Mouse (Mus musculus) MEL (cell line): Measurements from ENCODE around the gene Idh3b. TPM values are rescaled to one million over a fixed set of nuclear protein-coding genes. Genes with fewer than 3 reads are reported as not detected.

ENCODE experiments used
- DNase-seq: peaks from one replicate; pipeline ENCODE4 v3.0.0; 2011; ENCODE audit warnings: low read depth, low spot score
- H3K27ac ChIP-seq: 2 replicates; pipeline ENCODE4 v1.5.1; 2012; ENCODE audit warnings: low read depth, mild to moderate bottlenecking, control low read depth, low read length, moderate library complexity; ENCODE audit not compliant: control insufficient read depth
- H3K27me3 ChIP-seq, 2 experiments: fragments of 150-350 bp in 1 of 2; sonication (generic) in 1 of 2; 2 replicates each; pipeline ENCODE4 v1.6.1; 2012; ENCODE audit warnings: low read length in 2 of 2, mild to moderate bottlenecking in 2 of 2, improper control_type of control experiment in 1 of 2, moderate library complexity in 1 of 2; ENCODE audit not compliant: insufficient read depth in 2 of 2, control insufficient read depth in 1 of 2
- H3K36me3 ChIP-seq, 2 experiments: 2 replicates each; pipeline ENCODE4 v1.6.1; 2012 to 2014; ENCODE audit warnings: low read length in 2 of 2, improper control_type of control experiment in 1 of 2, inconsistent platforms in 1 of 2, mild to moderate bottlenecking in 1 of 2; ENCODE audit not compliant: insufficient read depth in 2 of 2, control insufficient read depth in 1 of 2
- H3K4me1 ChIP-seq, 2 experiments: fragments of 150-350 bp in 1 of 2; sonication (generic) in 1 of 2; 2 replicates each; pipeline ENCODE4 v1.6.1; 2012; ENCODE audit warnings: low read length in 2 of 2, improper control_type of control experiment in 1 of 2, mild to moderate bottlenecking in 1 of 2; ENCODE audit not compliant: insufficient read depth in 2 of 2, control insufficient read depth in 1 of 2
- H3K4me3 ChIP-seq, 2 experiments: fragments of 150-350 bp in 1 of 2; sonication (generic) in 1 of 2; 2 replicates each; pipeline ENCODE4 v1.5.1; 2012; ENCODE audit warnings: low read depth in 2 of 2, low read length in 2 of 2, mild to moderate bottlenecking in 2 of 2, moderate library complexity in 2 of 2, control low read depth in 1 of 2, improper control_type of control experiment in 1 of 2; ENCODE audit not compliant: control insufficient read depth in 1 of 2, insufficient read depth in 1 of 2
- H3K79me2 ChIP-seq: 2 replicates; pipeline ENCODE4 v1.6.1; 2012; ENCODE audit warnings: mild to moderate bottlenecking, low read length, moderate library complexity; ENCODE audit not compliant: control insufficient read depth, poor library complexity, insufficient read depth
- H3K9ac ChIP-seq: 2 replicates; pipeline ENCODE4 v1.6.1; 2012; ENCODE audit warnings: low read depth, mild to moderate bottlenecking, control low read depth, low read length, moderate library complexity; ENCODE audit not compliant: control insufficient read depth, poor library complexity, severe bottlenecking
- H3K9me3 ChIP-seq: fragments of 150-350 bp; sonication (generic); replicated peaks from 2 replicates; pipeline ENCODE4 v1.6.1; 2012; ENCODE audit warnings: mild to moderate bottlenecking, low read length, improper control_type of control experiment, moderate library complexity; ENCODE audit not compliant: insufficient read depth
- CHD1 ChIP-seq: IDR thresholded peaks from 2 replicates; pipeline ENCODE4 v1.6.1; 2012; ENCODE audit warnings: low read depth, mild to moderate bottlenecking, inconsistent platforms, low read length, improper control_type of control experiment
- CHD2 ChIP-seq: IDR thresholded peaks from 2 replicates; pipeline ENCODE4 v1.6.1; 2011; ENCODE audit warnings: low read length, improper control_type of control experiment
- ELF1 ChIP-seq: IDR thresholded peaks from 2 replicates; pipeline ENCODE4 v1.6.1; 2014; ENCODE audit warnings: low read depth, mild to moderate bottlenecking, inconsistent platforms, low read length, improper control_type of control experiment, moderate library complexity
- EP300 ChIP-seq, 2 experiments: IDR thresholded peaks; 2 replicates each; pipeline ENCODE4 v1.6.1; 2011; ENCODE audit warnings: improper control_type of control experiment in 2 of 2, low read length in 2 of 2, low read depth in 1 of 2, mild to moderate bottlenecking in 1 of 2
- ETS1 ChIP-seq: IDR thresholded peaks from 2 replicates; pipeline ENCODE4 v1.6.1; 2012; ENCODE audit warnings: low read depth, mild to moderate bottlenecking, inconsistent platforms, low read length, improper control_type of control experiment, moderate library complexity
- GATA1 ChIP-seq: IDR thresholded peaks from 2 replicates; pipeline ENCODE4 v1.6.1; 2011; ENCODE audit warnings: low read depth, low read length, improper control_type of control experiment
- HCFC1 ChIP-seq: IDR thresholded peaks from 2 replicates; pipeline ENCODE4 v1.6.1; 2012; ENCODE audit warnings: low read depth, mild to moderate bottlenecking, inconsistent platforms, low read length, improper control_type of control experiment, moderate library complexity
- JUND ChIP-seq: IDR thresholded peaks from 2 replicates; pipeline ENCODE4 v1.6.1; 2011; ENCODE audit warnings: low read depth, mild to moderate bottlenecking, improper control_type of control experiment, low read length
- MAFK ChIP-seq: IDR thresholded peaks from 2 replicates; pipeline ENCODE4 v1.6.1; 2011; ENCODE audit warnings: low read depth, mild to moderate bottlenecking, low read length, improper control_type of control experiment, borderline replicate concordance
- MAX ChIP-seq: IDR thresholded peaks from 2 replicates; pipeline ENCODE4 v1.6.1; 2011; ENCODE audit warnings: low read length, improper control_type of control experiment
- MAZ ChIP-seq: IDR thresholded peaks from 2 replicates; pipeline ENCODE4 v1.6.1; 2012; ENCODE audit warnings: low read depth, mild to moderate bottlenecking, inconsistent platforms, low read length, improper control_type of control experiment
- MEF2A ChIP-seq: IDR thresholded peaks from 2 replicates; pipeline ENCODE4 v1.6.1; 2014; ENCODE audit warnings: low read depth, mild to moderate bottlenecking, inconsistent platforms, low read length, improper control_type of control experiment; ENCODE audit not compliant: poor library complexity, insufficient replicate concordance, severe bottlenecking; ENCODE audit errors: extremely low read depth
- MXI1 ChIP-seq: IDR thresholded peaks from 2 replicates; pipeline ENCODE4 v1.6.1; 2011; ENCODE audit warnings: mild to moderate bottlenecking, low read depth, low read length, improper control_type of control experiment
- MYB ChIP-seq: IDR thresholded peaks from 2 replicates; pipeline ENCODE4 v1.6.1; 2011; ENCODE audit warnings: mild to moderate bottlenecking, low read depth, low read length, improper control_type of control experiment
- MYC ChIP-seq: IDR thresholded peaks from 2 replicates; pipeline ENCODE4 v1.6.1; 2011; ENCODE audit warnings: low read depth, mild to moderate bottlenecking, low read length, improper control_type of control experiment, moderate library complexity
- NELFE ChIP-seq: IDR thresholded peaks from 2 replicates; pipeline ENCODE4 v1.6.1; 2011; ENCODE audit warnings: low read depth, low read length, improper control_type of control experiment
- POLR2A ChIP-seq, 2 experiments: IDR thresholded peaks; 2 replicates each; pipeline ENCODE4 v1.6.1; 2011 to 2012; ENCODE audit warnings: low read length in 2 of 2, mild to moderate bottlenecking in 2 of 2, control low read depth in 1 of 2, improper control_type of control experiment in 1 of 2, low read depth in 1 of 2, moderate library complexity in 1 of 2; ENCODE audit not compliant: control insufficient read depth in 1 of 2, insufficient read depth in 1 of 2, poor library complexity in 1 of 2
- POLR2AphosphoS2 ChIP-seq: IDR thresholded peaks from 2 replicates; pipeline ENCODE4 v1.6.1; 2011; ENCODE audit warnings: low read length, improper control_type of control experiment
- RAD21 ChIP-seq: IDR thresholded peaks from 2 replicates; pipeline ENCODE4 v1.6.1; 2011; ENCODE audit warnings: mild to moderate bottlenecking, low read depth, low read length, improper control_type of control experiment
- RCOR1 ChIP-seq: IDR thresholded peaks from 2 replicates; pipeline ENCODE4 v1.6.1; 2012; ENCODE audit warnings: low read depth, mild to moderate bottlenecking, inconsistent platforms, low read length, improper control_type of control experiment
- SIN3A ChIP-seq: IDR thresholded peaks from 2 replicates; pipeline ENCODE4 v1.6.1; 2012; ENCODE audit warnings: low read length, improper control_type of control experiment, inconsistent platforms
- SMC3 ChIP-seq: IDR thresholded peaks from 2 replicates; pipeline ENCODE4 v1.6.1; 2011; ENCODE audit warnings: low read depth, low read length, improper control_type of control experiment
- TAL1 ChIP-seq: IDR thresholded peaks from 2 replicates; pipeline ENCODE4 v1.6.1; 2012; ENCODE audit warnings: mild to moderate bottlenecking, inconsistent platforms, low read length, moderate library complexity, mixed read lengths
- USF2 ChIP-seq, 2 experiments: IDR thresholded peaks; 2 replicates each; pipeline ENCODE4 v1.6.1; 2011 to 2012; ENCODE audit warnings: improper control_type of control experiment in 2 of 2, low read length in 2 of 2, borderline replicate concordance in 1 of 2, inconsistent platforms in 1 of 2, low read depth in 1 of 2, mild to moderate bottlenecking in 1 of 2; ENCODE audit not compliant: insufficient read depth in 1 of 2
- ZKSCAN1 ChIP-seq: IDR thresholded peaks from 2 replicates; pipeline ENCODE4 v1.6.1; 2012; ENCODE audit warnings: low read depth, mild to moderate bottlenecking, inconsistent platforms, low read length, improper control_type of control experiment, moderate library complexity
- ZMIZ1 ChIP-seq: IDR thresholded peaks from 2 replicates; pipeline ENCODE4 v1.6.1; 2012; ENCODE audit warnings: low read depth, mild to moderate bottlenecking, inconsistent platforms, low read length, improper control_type of control experiment, moderate library complexity
- ZNF384 ChIP-seq: IDR thresholded peaks from 2 replicates; pipeline ENCODE4 v1.6.1; 2012; ENCODE audit warnings: low read depth, mild to moderate bottlenecking, inconsistent platforms, low read length, improper control_type of control experiment
- polyA plus RNA-seq, 2 experiments: library from polyadenylated mRNA; stranded (reverse) in 1 of 2; unstranded in 1 of 2; fragments of >175 nt in 1 of 2; fragments of >200 nt in 1 of 2; gene quantifications; 2 replicates each; pipeline versions ENCODE4 v1.2.1 to v1.2.4; 2012; ENCODE audit warnings: low replicate concordance in 2 of 2, low read depth in 1 of 2; ENCODE audit not compliant: insufficient read length in 2 of 2, insufficient read depth in 1 of 2, missing spikeins in 1 of 2
- total RNA-seq: library from RNA; depleted of rRNA; stranded (reverse); fragments of 300-350 nt; gene quantifications from 2 replicates; pipeline ENCODE4 v1.2.3, GENCODE M21; 2012

Idh3b gene
- total and polyA plus RNA-seq, 3 experiments = 210 to 1,030 (median 551) TPM

DNA sequence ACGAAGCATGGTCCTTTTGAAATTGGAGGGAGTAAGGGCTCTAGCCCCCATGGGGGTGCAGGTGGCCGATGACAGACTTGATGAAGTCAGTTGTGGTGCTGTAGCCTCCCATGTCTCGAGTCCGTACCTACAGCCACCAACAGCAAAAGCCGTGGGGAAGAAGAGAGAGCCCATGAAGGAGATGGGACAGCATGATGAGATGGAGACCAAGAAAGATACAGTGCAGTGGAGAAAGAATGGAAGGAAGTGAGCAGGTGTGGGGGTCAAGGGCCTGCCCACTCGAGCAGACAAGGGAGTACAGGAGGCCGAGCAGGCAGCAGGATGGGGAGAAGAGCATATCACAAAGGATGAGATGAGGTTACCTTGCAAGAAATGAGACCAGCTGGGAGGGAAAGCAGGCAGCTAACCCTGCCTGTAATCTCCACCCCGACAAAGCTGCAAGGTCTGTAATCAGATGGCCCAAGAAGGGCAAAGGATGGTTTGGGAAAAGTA, 4.7 kb downstream of the Idh3b start:
- Histone ChIP-seq H3K9ac (no peak overlapping the region), H3K27me3 (no peaks in the 10 kb centered on the region), H3K27ac (no peak overlapping the region), H3K36me3 (peaks cover 17 to 23% of the 10 kb centered on the region in 2 experiments), H3K4me3 (no peak overlapping the region), H3K4me1 (peaks cover 0 to 11% of the 10 kb centered on the region in 2 experiments; a peak in 1 of 4 replicates), H3K9me3 (no peaks in the 10 kb centered on the region), H3K79me2 (peaks cover 45% of the 10 kb centered on the region)
- DNase-seq = peak; percentile 78
- TF ChIP-seq CHD1 (0 out of 2 replicates have a peak, but pooled peaks have one; percentile 63), SMC3 (peak; percentile 1; the same call in 1 of the 2 replicates), SIN3A (peak; percentile 42; the same call in 1 of the 2 replicates), USF2 (IDR thresholded peaks at IDR 0.05; ENCODE audit: borderline replicate concordance in 1 of 2, insufficient read depth in 1 of 2, low read depth in 1 of 2, low read length in 2 of 2) (0 out of 4 replicates have a peak, but pooled peaks of 1 of the 2 experiments have one; percentile 19), MAX (peak; percentile 55), RAD21 (no peak), POLR2AphosphoS2 (peak; percentile 100), MXI1 (peak; percentile 55; the same call in 1 of the 2 replicates), GATA1 (no peak), MAFK (peak; percentile 33; the same call in 1 of the 2 replicates), NELFE (peak; percentile 58), HCFC1 (peak; percentile 4; the same call in 1 of the 2 replicates), EP300 (IDR thresholded peaks at IDR 0.05; ENCODE audit: low read depth in 1 of 2, low read length in 2 of 2) (no peak; a peak in 1 of 4 replicates), JUND (no peak; the same call in 1 of the 2 replicates), MAZ (peak; percentile 79; the same call in 1 of the 2 replicates), POLR2A (IDR thresholded peaks at IDR 0.05; ENCODE audit: control insufficient read depth in 1 of 2, insufficient read depth in 1 of 2, low read depth in 1 of 2, low read length in 2 of 2, poor library complexity in 1 of 2) (peak; percentile 67 to 79; a peak in 3 of 4 replicates), MYC (no peak; the same call in 1 of the 2 replicates), MYB (peak; percentile 59), MEF2A (peak; percentile 47; the same call in 1 of the 2 replicates), ZNF384 (no peak), RCOR1 (0 out of 2 replicates have a peak, but pooled peaks have one; percentile 29), CHD2 (peak; percentile 63), ETS1 (peak; percentile 21; the same call in 1 of the 2 replicates), ELF1 (peak; percentile 19; the same call in 1 of the 2 replicates), TAL1 (no peak), ZKSCAN1 (0 out of 2 replicates have a peak, but pooled peaks have one; percentile 48), ZMIZ1 (peak; percentile 93)
